Mouse (Mus musculus) frontal cortex, adult 2 months (tissue): ENCODE measurements at regions not wholly inside any gene's neighbourhood (a gene's known extent, or its start where the extent isn't known, plus 50 kb on each side); places are given as distances from the start of the nearest gene placed in this dataset.

Experiments used
- DNase-seq, 2 experiments: peaks; one replicate each; pipeline ENCODE4 v3.0.0; 2022; ENCODE audit warnings: low spot score in 1 of 2; ENCODE audit errors: extremely low spot score in 1 of 2

- no peak for DNase-seq
Measured at GRCm38 (mm10) chr2:72749495-72749894, 230.8 kb downstream of the Sp3 start.

DNA sequence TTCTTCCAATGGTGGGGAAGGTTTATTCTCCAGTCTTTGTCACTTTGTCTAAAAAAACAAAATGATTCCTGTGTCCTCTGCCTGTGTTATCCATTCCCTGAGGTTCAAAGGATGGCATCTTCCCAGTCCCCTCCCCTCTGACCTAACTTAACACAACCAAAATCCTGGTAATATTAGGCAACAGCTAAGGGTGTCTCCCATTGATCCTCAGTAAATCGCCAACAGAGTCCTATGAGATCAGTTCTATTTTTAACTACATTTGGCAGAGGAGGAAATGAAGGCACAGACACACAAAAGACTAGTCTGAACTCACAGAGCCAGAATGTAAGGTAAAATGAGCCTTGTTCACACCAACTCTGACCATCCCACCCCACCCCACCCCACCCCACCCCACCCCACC lies 228.8 kb downstream of the Sp3 start:
- DNase-seq, result no peak

DNA sequence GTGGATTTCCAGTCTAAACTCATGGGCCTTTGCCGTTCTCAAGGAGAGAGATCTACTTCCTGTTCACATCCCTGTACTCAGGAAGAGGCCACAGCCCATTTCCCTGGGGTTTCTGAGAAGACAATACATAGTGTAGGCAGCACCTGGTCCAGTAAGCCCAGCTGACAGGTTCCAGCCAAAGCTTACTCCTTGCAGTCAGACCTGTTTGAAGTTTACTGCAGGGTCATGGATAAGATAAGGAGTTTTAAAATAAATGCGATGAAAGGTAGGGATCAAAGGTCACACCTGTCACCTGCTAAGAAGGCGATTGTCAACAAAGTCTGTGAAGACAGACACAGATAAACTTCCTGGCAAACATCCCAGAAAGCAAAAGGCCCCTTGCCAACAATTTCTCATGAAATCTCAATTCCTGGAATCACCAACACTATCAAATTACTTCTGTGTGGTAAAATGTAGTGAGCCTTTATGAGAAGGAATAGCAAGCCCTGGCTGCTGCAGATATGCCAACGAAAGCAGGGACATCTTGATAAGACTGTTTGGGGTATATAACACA lies 227.5 kb downstream of the Sp3 start:
- no peak for DNase-seq

DNA sequence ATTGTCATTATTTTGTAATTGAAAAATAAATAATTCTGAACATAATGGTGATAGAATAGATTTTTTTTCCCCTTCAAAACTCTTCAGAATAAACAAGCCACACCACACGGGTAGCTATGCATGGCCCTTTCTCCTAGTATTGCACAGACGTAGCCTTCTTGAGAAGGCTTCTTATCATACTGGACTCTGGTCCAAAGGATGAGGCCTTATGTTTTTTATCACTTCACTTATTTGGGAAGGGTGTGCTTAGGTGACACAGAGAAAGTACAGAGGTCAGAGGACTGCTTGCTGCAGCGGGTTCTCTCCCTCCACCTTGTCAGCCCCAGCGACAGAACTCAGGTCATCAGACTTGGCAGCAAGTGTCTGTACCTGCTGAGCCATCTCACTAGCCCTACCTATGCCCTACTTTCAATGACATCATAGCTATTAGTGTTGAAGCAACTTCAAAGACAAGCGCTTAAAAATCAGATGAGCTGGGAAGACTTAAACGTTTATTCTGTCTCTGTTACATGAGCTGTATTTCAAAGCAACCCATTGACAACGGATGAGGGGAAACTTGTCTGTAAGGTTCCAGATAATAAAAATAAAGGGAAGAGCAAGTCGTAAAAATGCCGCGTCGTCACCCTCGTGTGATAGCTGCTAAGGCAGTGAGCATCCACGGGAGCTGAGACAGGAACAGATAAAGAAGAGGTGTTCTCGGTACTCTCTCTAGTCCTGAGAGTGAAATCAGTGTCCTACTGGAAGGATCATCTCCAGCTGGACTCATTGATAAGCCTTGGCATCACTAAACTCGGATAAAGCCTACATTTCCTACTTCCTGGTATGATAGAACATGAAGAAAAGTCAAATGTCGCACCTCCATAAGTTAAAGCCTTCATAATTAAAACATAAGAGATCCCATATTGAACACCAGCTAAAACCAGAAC lies 226.2 kb downstream of the Sp3 start:
- no peak for DNase-seq

DNA sequence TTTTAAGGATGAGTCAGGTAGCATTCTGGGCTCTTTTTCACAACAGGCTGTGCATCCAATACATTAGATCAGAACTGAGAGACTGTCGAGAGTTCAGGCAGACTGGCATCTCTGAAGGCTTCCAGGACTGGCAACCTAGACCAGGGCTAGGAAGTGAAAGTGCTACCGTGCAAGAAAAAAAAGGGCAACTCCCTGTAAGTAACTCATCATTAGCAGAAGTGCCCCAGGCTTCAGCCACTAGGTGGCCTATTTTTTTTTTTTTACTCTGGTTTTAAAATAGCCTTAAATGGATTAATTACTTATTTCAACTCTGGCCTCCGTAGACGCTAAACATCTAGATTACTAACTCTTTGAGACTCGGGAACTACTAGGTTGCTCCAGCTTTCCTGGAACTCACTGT lies 216.8 kb downstream of the Sp3 start:
- no peak for DNase-seq

DNA sequence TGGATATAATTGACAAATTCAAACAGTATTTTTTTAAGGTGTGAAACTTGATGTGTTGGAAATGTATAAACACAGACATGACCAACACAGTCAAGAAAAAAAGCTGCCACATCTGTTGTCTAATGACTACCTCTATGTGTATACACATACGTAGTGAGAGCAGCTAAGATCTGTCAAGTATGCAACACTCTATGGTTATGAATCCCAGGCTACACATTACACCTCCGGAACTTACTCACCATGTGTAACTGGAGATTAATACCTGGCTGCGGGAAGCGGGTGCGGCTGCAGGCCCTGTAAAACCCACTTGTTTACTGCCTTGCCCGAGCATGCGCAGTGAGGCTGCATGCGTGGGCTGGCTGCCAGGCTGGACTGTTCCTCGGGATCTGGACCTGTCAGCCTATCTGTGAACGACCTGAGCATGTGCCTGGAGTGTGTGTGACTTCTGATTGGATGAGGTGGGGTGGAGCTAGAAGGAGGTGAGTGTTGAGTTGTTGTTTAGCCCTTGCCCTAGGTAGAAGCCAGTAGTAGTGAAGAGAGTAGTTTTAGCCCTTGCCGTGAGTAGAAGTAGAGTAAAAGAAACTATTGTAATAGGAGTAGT lies 211.1 kb downstream of the Sp3 start:
- DNase-seq, result no peak

- peak in 1 of 2 experiments; percentile 3 for DNase-seq
Measured at GRCm38 (mm10) chr2:72773401-72773800, 206.8 kb downstream of the Sp3 start.

DNA sequence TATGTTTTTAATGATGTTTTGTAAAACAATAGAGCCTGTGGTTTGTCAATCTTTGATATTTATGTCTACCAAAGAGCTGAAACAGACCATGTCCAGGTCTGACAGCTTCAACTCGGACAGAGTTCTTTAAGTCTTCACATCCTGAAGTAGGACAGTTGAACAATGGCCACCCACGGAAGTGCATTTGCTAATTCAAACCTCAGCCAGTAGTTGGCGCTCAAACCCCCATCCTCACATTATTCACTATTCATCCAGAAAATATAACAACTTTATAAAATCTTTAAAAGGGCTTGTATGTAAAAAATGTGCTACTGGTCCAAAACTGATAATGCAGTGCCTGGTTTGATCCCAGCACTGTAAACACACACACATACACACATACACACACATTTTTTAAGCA lies 202.9 kb downstream of the Sp3 start:
- DNase-seq, result peak in 1 of 2 experiments; percentile 13

DNA sequence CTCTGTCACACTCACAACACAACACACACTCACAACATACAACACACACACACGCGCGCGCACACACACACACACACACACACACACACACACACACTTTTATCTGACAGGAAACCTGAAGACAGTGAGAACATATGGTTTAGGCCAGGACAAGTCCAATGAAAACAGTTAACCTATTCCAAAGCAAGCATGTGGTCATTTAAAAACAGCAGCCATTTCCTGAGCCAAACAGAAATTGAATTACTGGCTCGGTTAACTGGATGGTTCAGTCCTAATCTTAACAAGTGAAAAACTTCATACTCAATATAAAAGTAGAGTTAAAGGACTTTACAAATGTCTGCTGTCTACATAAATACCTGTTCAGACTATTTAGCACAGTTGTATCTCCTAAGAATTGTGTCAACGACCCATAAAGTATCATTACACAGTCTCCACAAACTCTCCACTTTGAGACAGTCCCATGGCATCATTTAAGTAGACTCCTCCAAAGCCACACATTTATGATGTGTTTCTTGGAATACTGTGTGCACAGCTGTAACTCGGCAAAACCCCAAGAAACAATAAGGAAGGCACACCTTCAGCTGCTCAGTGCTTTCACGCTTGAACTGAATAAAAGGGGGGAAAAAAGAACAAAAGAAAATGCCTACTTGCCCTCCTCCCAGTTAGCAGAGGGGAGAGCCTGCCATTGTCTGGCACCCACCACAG lies 202.3 kb downstream of the Sp3 start:
- DNase-seq, result no peak

DNA sequence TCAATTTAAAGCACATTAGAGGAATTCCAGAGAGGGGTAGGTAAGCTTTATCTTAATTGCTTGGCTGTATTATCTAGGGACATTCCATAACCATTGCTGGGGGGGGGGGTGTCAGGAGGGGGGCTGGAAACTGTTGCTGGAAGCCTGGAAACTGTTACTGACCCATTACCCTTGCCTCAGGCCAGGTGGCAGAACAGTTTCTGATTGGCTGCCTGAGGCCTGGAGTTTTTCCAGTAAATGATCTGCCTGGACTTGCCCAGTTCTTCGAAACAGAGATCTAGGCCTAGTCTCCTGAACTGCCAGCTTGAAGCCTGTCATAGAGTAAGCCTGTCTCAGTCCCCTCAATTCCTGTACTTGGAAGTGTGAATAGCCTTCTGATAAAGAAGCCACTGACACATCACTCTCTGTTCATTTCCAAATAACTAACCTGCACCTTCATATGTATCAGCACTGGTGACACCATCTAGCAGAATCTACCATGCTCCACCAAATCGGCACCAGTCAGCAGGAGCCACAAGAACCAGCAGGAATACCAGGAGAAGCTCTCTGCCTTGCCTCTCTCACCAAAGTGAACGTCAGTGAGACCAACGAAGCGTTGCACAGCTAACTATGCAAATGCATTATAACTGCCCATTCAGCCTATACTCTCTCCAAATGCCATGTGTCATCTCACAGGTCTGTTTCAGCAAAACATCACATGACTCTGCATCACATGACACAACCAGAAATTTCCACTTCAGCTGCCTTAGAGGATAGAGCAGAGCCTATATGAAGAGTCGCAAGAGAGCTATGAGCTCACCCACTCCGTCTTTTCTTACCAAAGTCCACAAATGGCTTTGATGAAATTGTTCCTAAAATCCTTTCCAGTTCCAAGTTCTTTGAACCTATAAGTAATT lies 200.7 kb downstream of the Sp3 start:
- DNase-seq, result no peak

GRCm38 (mm10) chr2:72781369-72782275 lies 198.6 kb downstream of the Sp3 start:
- no peak for DNase-seq

DNA sequence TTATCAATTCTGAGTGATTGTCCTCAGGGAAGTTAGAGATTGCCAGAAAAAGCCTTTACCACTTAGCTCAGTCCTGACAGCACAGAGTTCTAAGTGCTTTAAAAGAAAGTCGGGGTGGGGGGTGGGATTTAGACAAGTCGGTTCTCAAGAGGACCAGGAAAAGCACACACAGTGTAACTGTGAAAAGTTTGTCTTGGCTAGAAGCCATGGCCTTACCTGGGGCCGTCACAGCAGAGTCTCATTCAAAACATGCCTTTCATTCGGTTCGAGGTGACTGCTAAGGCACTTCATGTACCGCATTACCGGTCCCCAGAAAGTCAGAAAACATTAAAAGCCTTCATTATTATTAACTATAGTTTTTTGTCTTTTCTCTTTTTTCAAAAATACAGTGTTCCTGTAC lies 197.9 kb downstream of the Sp3 start:
- DNase-seq, result no peak

DNA sequence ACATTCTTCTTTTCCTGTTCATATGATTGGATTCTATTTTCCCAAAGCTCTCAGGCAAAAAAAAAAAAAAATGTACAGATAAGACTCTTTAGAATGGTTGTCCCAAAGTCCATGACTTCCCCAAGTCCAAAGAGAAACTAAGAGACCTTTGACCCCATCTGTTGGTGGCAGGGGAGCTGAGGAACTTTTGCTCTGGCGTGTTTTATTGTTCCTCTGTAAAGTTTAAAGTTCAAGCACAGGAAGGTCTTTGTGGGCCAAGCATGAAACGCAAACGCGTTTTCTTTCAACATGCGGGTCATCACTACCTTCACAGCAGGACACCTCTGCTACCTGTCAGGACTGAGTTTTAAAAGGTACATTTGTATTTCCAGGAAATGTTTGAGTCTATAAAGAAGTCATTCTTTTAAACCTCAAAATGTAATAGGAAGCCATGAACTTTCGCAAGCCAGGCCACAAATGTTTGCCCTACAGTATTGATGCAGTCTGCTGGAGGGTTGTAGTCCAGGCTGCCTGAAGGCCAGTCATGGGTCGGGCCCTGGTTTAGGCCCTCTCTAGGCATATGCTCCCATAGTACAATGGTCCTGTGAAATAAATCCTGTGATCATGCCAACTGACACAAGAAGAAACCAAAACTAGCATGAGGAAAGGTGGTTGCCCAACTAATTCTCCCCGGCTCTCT lies 194.7 kb downstream of the Sp3 start:
- no peak for DNase-seq

DNA sequence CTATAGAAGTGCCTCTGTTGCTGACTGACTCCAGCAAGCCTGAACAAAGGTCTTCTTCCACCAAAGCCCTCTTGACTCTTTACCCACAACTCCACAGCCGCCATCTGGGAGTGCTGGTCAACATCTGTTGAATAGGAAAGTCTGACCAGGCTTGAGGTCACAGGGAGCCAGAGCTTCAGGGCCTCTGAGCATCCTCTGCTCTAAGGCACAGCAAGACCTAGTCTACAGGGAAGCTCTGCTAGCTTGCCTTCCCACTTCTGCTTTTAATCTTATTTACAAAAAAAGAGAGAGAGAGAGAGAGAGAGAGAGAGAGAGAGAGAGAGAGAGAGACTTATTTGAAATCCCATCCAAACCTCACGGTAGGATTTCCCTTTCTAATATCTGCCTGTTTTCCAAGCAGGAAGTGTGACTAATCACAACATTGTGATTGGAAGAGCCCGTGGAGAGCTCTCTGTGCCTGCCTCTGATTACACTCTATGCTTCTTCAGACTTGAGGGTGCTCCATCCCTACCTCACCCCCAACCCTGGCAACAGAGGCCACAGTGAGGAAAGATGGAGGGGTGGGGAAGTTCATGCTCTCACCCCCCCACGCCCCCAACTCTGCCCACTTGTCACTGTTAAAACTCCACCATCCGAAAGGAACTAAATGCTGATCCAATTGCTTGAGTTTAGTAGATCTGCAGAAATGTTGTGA lies 194.1 kb downstream of the Sp3 start:
- no peak for DNase-seq

DNA sequence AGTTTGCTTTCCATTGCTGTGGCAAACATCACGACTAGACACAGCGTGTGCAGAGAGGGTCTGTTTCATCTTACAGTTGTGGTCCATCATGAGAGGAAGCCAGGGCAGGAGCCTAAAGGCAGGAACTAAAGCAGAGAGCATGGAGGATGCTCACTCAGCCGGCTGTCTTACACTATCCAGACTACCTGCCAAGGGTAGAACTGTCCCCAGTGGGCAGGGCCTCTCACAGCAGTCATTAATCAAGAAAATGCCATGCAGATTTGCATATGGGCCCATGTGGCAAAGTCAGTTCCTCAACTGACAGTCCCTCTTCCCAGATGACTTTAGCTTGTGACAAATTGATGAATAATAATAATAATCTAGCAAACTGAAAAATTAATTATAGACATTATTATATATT lies 192.6 kb downstream of the Sp3 start:
- DNase-seq, result no peak

DNA sequence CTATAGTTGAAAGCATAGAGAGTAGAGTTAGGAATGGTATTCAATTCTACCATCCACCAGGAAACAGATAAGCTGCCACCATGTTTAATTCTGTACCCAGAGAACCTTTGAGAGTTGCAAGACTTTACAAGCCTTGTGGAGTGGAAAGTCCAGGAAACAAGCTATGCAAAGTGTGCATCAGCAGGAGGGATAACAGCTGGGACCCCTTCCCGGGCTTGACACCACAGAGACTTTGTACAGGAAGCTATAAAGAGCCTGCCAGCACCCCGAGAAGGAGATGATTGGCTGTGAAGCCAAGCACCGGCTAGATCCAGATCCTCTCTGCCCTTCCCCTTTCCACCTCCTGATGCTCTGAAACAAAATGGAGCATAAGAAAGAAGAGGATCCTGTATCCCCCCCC lies 188.8 kb downstream of the Sp3 start:
- DNase-seq, result no peak

DNA sequence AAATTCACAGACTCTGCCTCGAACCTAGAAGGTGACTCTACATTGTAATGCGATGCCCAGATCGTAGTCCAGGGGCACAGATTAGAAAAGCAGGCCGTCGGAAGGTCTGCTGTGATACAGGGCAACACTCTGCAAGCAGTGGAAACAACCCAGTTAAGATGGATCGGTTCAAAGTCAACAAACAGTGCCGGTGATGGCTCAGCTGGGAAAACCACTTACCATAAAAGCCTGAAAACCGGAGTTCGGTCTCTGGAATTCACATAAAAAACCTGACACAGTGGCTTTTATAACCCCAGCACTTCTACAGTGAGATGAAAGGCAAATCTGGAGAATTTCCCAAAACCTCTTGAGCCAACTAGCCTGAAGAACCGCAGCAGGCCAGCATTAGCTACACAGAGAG lies 186.8 kb downstream of the Sp3 start:
- DNase-seq, result no peak

GRCm38 (mm10) chr2:72794501-72794900 lies 185.7 kb downstream of the Sp3 start:
- DNase-seq, result no peak
